Mouse (Mus musculus) heart, embryonic 13.5 days (tissue): ENCODE data around the gene Car10. TPM values are rescaled to one million over a fixed set of nuclear protein-coding genes. Genes with fewer than 3 reads are reported as not detected.
"Not testable (repeated sequence)": the region's sequence is repeated elsewhere in the genome, so short reads cannot be mapped to it uniquely, and the experiment has no call there.

ENCODE experiments used
- ATAC-seq: fragments of 200-750 bp; cut with Nextera tagmentation; 2 replicates; pipeline ENCODE4 v1.8.0; 2017; ENCODE audit warnings: moderate TSS enrichment; ENCODE audit not compliant: insufficient number of reproducible peaks, low FRiP score, low TSS enrichment; ENCODE audit errors: extremely low read depth
- H3K27ac ChIP-seq: fragments of 300-500 bp; sonication (generic); replicated peaks from 2 replicates; pipeline ENCODE4 v1.5.1; 2015; ENCODE audit warnings: moderate library complexity, mild to moderate bottlenecking, inconsistent platforms
- H3K27me3 ChIP-seq: fragments of 300-500 bp; sonication (generic); replicated peaks from 2 replicates; pipeline ENCODE4 v1.6.1; 2015; ENCODE audit warnings: mild to moderate bottlenecking, inconsistent platforms
- H3K36me3 ChIP-seq: fragments of 300-500 bp; sonication (generic); 2 replicates; pipeline ENCODE4 v1.6.1; 2015; ENCODE audit warnings: mild to moderate bottlenecking, inconsistent platforms
- H3K4me1 ChIP-seq: fragments of 300-500 bp; sonication (generic); 2 replicates; pipeline ENCODE4 v1.6.1; 2015; ENCODE audit warnings: inconsistent platforms
- H3K4me2 ChIP-seq: fragments of 300-500 bp; sonication (generic); 2 replicates; pipeline ENCODE4 v1.6.1; 2015; ENCODE audit warnings: inconsistent platforms, mild to moderate bottlenecking, moderate library complexity
- H3K4me3 ChIP-seq: fragments of 300-500 bp; sonication (generic); 2 replicates; pipeline ENCODE4 v1.5.1; 2015; ENCODE audit warnings: moderate library complexity, mild to moderate bottlenecking, inconsistent platforms
- H3K9ac ChIP-seq: fragments of 300-500 bp; sonication (generic); 2 replicates; pipeline ENCODE4 v1.6.1; 2015; ENCODE audit warnings: inconsistent platforms, mild to moderate bottlenecking, moderate library complexity
- H3K9me3 ChIP-seq: fragments of 300-500 bp; sonication (generic); 2 replicates; pipeline ENCODE4 v1.6.1; 2016; ENCODE audit warnings: inconsistent platforms
- WGBS: fragments of 180-500 bp; shearing (Covaris S2); methylation state at CpG from one replicate; pipeline ENCODE4 v1.1.7; 2015; ENCODE audit warnings: mixed read lengths; 5-methylcytosine and 5-hydroxymethylcytosine counted together
- polyA plus RNA-seq: library from polyadenylated mRNA; unstranded; fragments of >200 nt; fragmentation: Nextera tagmentation; extraction: Ambion mirVana; gene quantifications from 2 replicates; pipeline ENCODE4 v1.2.1, GENCODE M21; 2015

Car10 gene
- polyA plus RNA-seq, 1 experiment from 2014 or later: 0.15 TPM

GRCm38 (mm10) chr11:93293661-93294060 lies 195.8 kb downstream of the Car10 start:
- no peak overlapping the region for H3K4me2 ChIP-seq
- no peak overlapping the region for H3K4me3 ChIP-seq
- no peaks in the 10 kb centered on the region for H3K9me3 ChIP-seq
- H3K36me3 ChIP-seq: no peaks in the 10 kb centered on the region
- H3K4me1 ChIP-seq: no peaks in the 10 kb centered on the region
- ATAC-seq: no peak
- H3K27ac ChIP-seq: no peak overlapping the region
- no peak overlapping the region for H3K9ac ChIP-seq
- WGBS: 63% methylated on average over 1 of the region's 1 CpGs
- H3K27me3 ChIP-seq: no peaks in the 10 kb centered on the region

- no peaks in the 10 kb centered on the region for H3K9me3 ChIP-seq
- H3K4me1 ChIP-seq: no peaks in the 10 kb centered on the region
- no peaks in the 10 kb centered on the region for H3K36me3 ChIP-seq
- no peak overlapping the region for H3K9ac ChIP-seq
- ATAC-seq: no peak
- H3K27me3 ChIP-seq: no peaks in the 10 kb centered on the region
- H3K27ac ChIP-seq: no peak overlapping the region
- no peak overlapping the region for H3K4me2 ChIP-seq
- WGBS: 70% methylated on average over 1 of the region's 1 CpGs
- H3K4me3 ChIP-seq: no peak overlapping the region
These were observed 212.2 kb downstream of the Car10 start for GRCm38 (mm10) chr11:93309981-93310380.

DNA sequence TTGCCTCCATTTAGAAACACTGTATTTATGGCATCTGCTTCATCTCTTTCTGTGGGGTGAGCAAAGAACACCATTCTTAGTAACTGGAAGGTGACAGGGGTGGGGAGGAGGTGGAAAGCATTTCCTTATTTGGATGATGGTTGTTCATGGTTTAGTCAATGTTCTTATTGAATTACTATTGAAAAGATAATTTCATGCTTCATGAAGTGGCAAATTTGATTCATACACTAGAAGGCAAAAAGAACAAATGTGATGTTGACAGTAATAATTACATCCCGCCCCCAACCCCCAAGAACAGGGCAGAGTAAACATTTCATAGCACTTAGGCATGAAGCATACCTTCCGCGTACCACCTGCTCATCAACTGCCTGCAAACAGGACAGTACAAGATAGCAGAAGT lies 239.9 kb downstream of the Car10 start:
- no peaks in the 10 kb centered on the region for H3K4me1 ChIP-seq
- H3K9ac ChIP-seq: no peak overlapping the region
- ATAC-seq: no peak
- WGBS: 80% methylated on average over 3 of the region's 3 CpGs
- H3K27me3 ChIP-seq: no peaks in the 10 kb centered on the region
- no peak overlapping the region for H3K27ac ChIP-seq
- H3K36me3 ChIP-seq: no peaks in the 10 kb centered on the region
- no peak overlapping the region for H3K4me2 ChIP-seq
- no peak overlapping the region for H3K4me3 ChIP-seq
- no peaks in the 10 kb centered on the region for H3K9me3 ChIP-seq

DNA sequence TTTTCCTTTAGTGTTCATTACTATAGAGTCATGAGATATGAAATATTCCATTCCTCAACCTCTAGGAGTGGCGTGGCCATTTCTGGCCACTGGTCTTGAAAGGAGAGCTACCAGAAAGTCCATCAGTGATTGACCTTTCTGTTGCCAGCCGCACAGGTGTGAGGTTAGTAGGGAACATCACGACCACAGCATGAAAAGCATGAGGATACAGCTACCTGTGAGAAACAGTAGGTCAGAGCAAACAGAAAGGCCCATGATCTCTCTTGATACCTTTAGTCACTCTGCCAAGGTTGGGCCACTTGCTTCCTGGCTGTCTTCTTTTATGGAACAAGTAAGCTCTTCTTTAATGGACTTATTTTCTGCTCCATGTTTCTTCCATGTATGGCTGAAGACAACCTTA lies 246.1 kb downstream of the Car10 start:
- H3K9ac ChIP-seq: no peak overlapping the region
- H3K4me3 ChIP-seq: no peak overlapping the region
- no peaks in the 10 kb centered on the region for H3K36me3 ChIP-seq
- 70% methylated on average over 3 of the region's 3 CpGs for WGBS
- H3K4me1 ChIP-seq: no peaks in the 10 kb centered on the region
- no peaks in the 10 kb centered on the region for H3K27me3 ChIP-seq
- ATAC-seq: no peak
- H3K4me2 ChIP-seq: no peak overlapping the region
- H3K27ac ChIP-seq: no peak overlapping the region
- H3K9me3 ChIP-seq: no peaks in the 10 kb centered on the region

- H3K9ac ChIP-seq: no peak overlapping the region
- H3K36me3 ChIP-seq: no peaks in the 10 kb centered on the region
- no peak for ATAC-seq
- 67% methylated on average over 3 of the region's 3 CpGs for WGBS
- no peaks in the 10 kb centered on the region for H3K9me3 ChIP-seq
- H3K27me3 ChIP-seq: no peaks in the 10 kb centered on the region
- H3K4me3 ChIP-seq: no peak overlapping the region
- no peaks in the 10 kb centered on the region for H3K4me1 ChIP-seq
- H3K4me2 ChIP-seq: no peak overlapping the region
- no peak overlapping the region for H3K27ac ChIP-seq
These were observed 247.0 kb downstream of the Car10 start for GRCm38 (mm10) chr11:93344869-93345268.

GRCm38 (mm10) chr11:93361576-93361975 lies 263.7 kb downstream of the Car10 start:
- no peak overlapping the region for H3K27ac ChIP-seq
- H3K9me3 ChIP-seq: no peaks in the 10 kb centered on the region
- WGBS: 64% methylated on average over 2 of the region's 2 CpGs
- no peak overlapping the region for H3K9ac ChIP-seq
- no peaks in the 10 kb centered on the region for H3K36me3 ChIP-seq
- no peak for ATAC-seq
- no peaks in the 10 kb centered on the region for H3K4me1 ChIP-seq
- no peak overlapping the region for H3K4me2 ChIP-seq
- H3K4me3 ChIP-seq: no peak overlapping the region
- H3K27me3 ChIP-seq: no peaks in the 10 kb centered on the region

DNA sequence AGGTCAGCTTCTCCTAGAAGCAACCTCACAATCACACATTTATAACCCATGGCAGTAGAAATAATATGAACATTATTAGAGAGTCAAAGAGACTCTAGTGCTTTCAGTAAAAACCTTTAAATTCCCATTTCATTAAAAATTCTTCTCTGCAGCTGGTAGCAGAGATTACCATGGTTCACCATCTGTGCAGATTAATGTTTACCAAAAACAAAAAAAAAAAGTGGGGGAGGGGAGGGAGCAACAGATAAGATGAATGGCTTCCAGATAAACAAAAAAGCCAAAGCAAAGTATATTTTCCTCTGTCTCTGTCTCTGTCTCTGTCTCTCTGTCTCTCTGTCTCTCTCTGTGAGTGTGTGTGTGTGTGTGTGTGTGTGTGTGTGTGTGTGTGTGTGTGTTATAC lies 266.3 kb downstream of the Car10 start:
- no peaks in the 10 kb centered on the region for H3K36me3 ChIP-seq
- H3K27ac ChIP-seq: no peak overlapping the region
- no peaks in the 10 kb centered on the region for H3K27me3 ChIP-seq
- ATAC-seq: no peak
- H3K9ac ChIP-seq: no peak overlapping the region
- H3K9me3 ChIP-seq: no peaks in the 10 kb centered on the region
- no peak overlapping the region for H3K4me3 ChIP-seq
- no peak overlapping the region for H3K4me2 ChIP-seq
- no peaks in the 10 kb centered on the region for H3K4me1 ChIP-seq

GRCm38 (mm10) chr11:93367244-93367643 lies 269.4 kb downstream of the Car10 start:
- Histone ChIP-seq H3K36me3 (no peaks in the 10 kb centered on the region), H3K27ac (no peak overlapping the region), H3K4me2 (no peak overlapping the region), H3K4me3 (no peak overlapping the region), H3K27me3 (no peaks in the 10 kb centered on the region), H3K4me1 (no peaks in the 10 kb centered on the region), H3K9me3 (no peaks in the 10 kb centered on the region), H3K9ac (no peak overlapping the region)
- ATAC-seq: no peak
- WGBS: 52% methylated on average over 4 of the region's 4 CpGs

DNA sequence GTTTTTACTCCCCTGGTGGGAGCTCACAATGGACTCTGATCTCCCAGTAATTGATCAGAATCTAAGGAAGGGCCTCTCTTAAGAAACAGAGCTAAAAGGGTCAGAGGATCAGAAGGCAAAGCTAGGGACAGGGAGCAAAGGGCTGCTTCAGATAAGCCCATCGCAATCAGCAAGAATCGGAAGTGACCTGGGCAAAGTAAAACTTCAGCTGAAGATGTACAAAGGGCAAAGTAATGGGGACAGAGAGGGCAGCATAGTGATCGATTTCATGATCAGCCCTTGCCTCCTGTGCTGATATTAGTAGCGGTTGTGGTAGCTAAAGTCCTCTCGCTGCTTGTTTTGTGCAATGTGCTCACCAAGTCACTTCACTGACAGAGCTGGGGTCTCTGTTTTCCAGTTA lies 269.9 kb downstream of the Car10 start:
- Histone ChIP-seq H3K4me1 (no peaks in the 10 kb centered on the region), H3K4me2 (no peak overlapping the region), H3K9me3 (no peaks in the 10 kb centered on the region), H3K27me3 (no peaks in the 10 kb centered on the region), H3K9ac (no peak overlapping the region), H3K27ac (no peak overlapping the region), H3K4me3 (no peak overlapping the region), H3K36me3 (no peaks in the 10 kb centered on the region)
- no peak for ATAC-seq
- WGBS: 73% methylated on average over 5 of the region's 5 CpGs

GRCm38 (mm10) chr11:93373697-93374354 lies 276.0 kb downstream of the Car10 start:
- H3K4me3 ChIP-seq: no peak overlapping the region
- no peaks in the 10 kb centered on the region for H3K4me1 ChIP-seq
- no peaks in the 10 kb centered on the region for H3K27me3 ChIP-seq
- ATAC-seq: no peak
- H3K9ac ChIP-seq: no peak overlapping the region
- 68% methylated on average over 4 of the region's 4 CpGs for WGBS
- H3K4me2 ChIP-seq: no peak overlapping the region
- no peak overlapping the region for H3K27ac ChIP-seq
- no peaks in the 10 kb centered on the region for H3K9me3 ChIP-seq
- H3K36me3 ChIP-seq: no peaks in the 10 kb centered on the region

- Histone ChIP-seq H3K4me3 (no peak overlapping the region), H3K4me1 (no peaks in the 10 kb centered on the region), H3K9ac (no peak overlapping the region), H3K36me3 (no peaks in the 10 kb centered on the region), H3K27me3 (no peaks in the 10 kb centered on the region), H3K9me3 (no peaks in the 10 kb centered on the region), H3K27ac (no peak overlapping the region), H3K4me2 (no peak overlapping the region)
- WGBS: 66% methylated on average over 4 of the region's 4 CpGs
- ATAC-seq: no peak
These were observed 293.3 kb downstream of the Car10 start for GRCm38 (mm10) chr11:93391159-93391558.

DNA sequence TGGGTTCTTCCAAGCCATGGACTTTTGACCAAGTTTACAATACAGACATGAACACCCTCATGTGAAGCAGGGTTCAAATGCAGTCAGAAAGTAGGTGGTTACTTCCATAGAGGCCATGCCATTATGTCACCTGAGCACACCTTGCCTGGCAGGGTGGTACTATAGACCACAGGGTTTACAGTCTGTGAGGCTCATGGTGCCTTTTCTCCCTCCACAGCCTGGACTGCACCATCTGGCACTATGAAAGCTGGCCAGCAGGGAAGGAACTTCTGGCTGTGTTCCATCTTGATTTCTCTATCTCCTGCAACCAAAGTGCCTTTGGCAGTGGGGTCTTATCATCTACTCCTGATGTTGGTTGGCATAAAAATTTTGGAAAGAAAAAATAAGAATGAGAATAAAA lies 295.5 kb downstream of the Car10 start:
- not testable (repeated sequence) for H3K9ac ChIP-seq, H3K27me3 ChIP-seq, H3K9me3 ChIP-seq, ATAC-seq, H3K4me3 ChIP-seq, H3K36me3 ChIP-seq, H3K4me2 ChIP-seq, H3K27ac ChIP-seq, H3K4me1 ChIP-seq
